Mouse (Mus musculus) hindbrain, postnatal 0 days (tissue): ENCODE measurements around the gene Tmem56. TPM values are rescaled to one million over a fixed set of nuclear protein-coding genes. Genes with fewer than 3 reads are reported as not detected.

Experiments
- ATAC-seq: fragments of 200-750 bp; cut with Nextera tagmentation; 2 replicates; pipeline ENCODE4 v1.8.0; 2017; ENCODE audit warnings: mild to moderate bottlenecking, moderate TSS enrichment, moderate library complexity
- DNase-seq: peaks from one replicate; pipeline ENCODE4 v3.0.0-alpha.2; 2015; ENCODE audit warnings: low spot score
- H3K27ac ChIP-seq: fragments of 300-500 bp; sonication (generic); 2 replicates; pipeline ENCODE4 v1.5.1; 2014; ENCODE audit warnings: mild to moderate bottlenecking
- H3K27me3 ChIP-seq: fragments of 300-500 bp; sonication (generic); 2 replicates; pipeline ENCODE4 v1.6.1; 2014; ENCODE audit warnings: low read length, mixed read lengths; ENCODE audit not compliant: insufficient read depth
- H3K36me3 ChIP-seq: fragments of 300-500 bp; sonication (generic); 2 replicates; pipeline ENCODE4 v1.6.1; 2014; ENCODE audit warnings: low read length, mixed read lengths; ENCODE audit not compliant: insufficient read depth
- H3K4me1 ChIP-seq: fragments of 300-500 bp; sonication (generic); 2 replicates; pipeline ENCODE4 v1.6.1; 2014; ENCODE audit warnings: antibody characterized with exemption, low read length, mixed read lengths; ENCODE audit not compliant: insufficient read depth
- H3K4me2 ChIP-seq: fragments of 300-500 bp; sonication (generic); 2 replicates; pipeline ENCODE4 v1.6.1; 2014; ENCODE audit warnings: low read depth, mild to moderate bottlenecking, low read length, moderate library complexity, mixed read lengths
- H3K4me3 ChIP-seq: fragments of 300-500 bp; sonication (generic); 2 replicates; pipeline ENCODE4 v1.5.1; 2014; ENCODE audit warnings: low read length
- H3K9ac ChIP-seq: fragments of 300-500 bp; sonication (generic); replicated peaks from 2 replicates; pipeline ENCODE4 v1.6.1; 2014; ENCODE audit warnings: mild to moderate bottlenecking, low read length, moderate library complexity, mixed read lengths
- H3K9me3 ChIP-seq: fragments of 300-500 bp; sonication (generic); 2 replicates; pipeline ENCODE4 v1.6.1; 2016; ENCODE audit warnings: low read length, mixed read lengths
- CTCF ChIP-seq: IDR thresholded peaks from 2 replicates; pipeline ENCODE4 v1.5.1; 2016; ENCODE audit warnings: antibody characterized with exemption, control low read depth, low read depth
- WGBS: fragments of 180-500 bp; shearing (Covaris S2); extraction: QIAGEN DNeasy Blood & Tissue Kit; methylation state at CpG from one replicate; pipeline ENCODE4 v1.1.7; 2014; 5-methylcytosine and 5-hydroxymethylcytosine counted together
- polyA plus RNA-seq: library from polyadenylated mRNA; unstranded; fragments of >200 nt; fragmentation: Nextera tagmentation; extraction: Ambion mirVana; gene quantifications from 2 replicates; pipeline ENCODE4 v1.2.1, GENCODE M21; 2015
- total RNA-seq: library from RNA; depleted of rRNA; stranded (reverse); fragments of >200 nt; gene quantifications from 2 replicates; pipeline ENCODE4 v1.2.3, GENCODE M21; 2014

The Tmem56 gene
- total and polyA plus RNA-seq, 2 experiments from 2014 or later: 3.8 to 13.5 TPM

DNA sequence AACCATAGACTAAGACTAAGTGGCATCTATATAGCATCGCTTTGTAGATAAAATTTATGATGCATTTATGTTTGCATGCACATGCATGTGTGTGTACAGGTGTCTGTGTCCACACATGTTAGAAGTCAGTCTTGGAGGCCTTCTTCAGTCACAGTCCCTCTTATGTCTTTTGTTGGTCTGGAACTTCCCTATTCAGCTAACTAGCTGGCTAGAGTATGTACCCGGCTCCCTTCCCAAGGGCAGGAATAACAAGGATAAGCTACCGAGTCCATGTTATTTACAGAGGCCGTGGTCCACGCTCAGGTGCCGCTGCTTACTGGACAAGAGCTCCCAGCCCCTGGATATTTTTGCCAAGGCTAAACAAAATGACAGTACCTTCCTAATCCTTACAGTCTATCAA is 58.7 kb downstream of the Tmem56 start:
- DNase-seq (no peak), ATAC-seq (no peak)
- WGBS: 91% methylated on average over 6 of the region's 6 CpGs
- Histone ChIP-seq H3K4me2 (no peak overlapping the region), H3K9me3 (no peaks in the 10 kb centered on the region), H3K9ac (no peak overlapping the region), H3K4me1 (no peaks in the 10 kb centered on the region), H3K4me3 (no peak overlapping the region), H3K27ac (no peak overlapping the region), H3K27me3 (no peaks in the 10 kb centered on the region), H3K36me3 (no peaks in the 10 kb centered on the region)
- TF ChIP-seq CTCF: no peak

DNA sequence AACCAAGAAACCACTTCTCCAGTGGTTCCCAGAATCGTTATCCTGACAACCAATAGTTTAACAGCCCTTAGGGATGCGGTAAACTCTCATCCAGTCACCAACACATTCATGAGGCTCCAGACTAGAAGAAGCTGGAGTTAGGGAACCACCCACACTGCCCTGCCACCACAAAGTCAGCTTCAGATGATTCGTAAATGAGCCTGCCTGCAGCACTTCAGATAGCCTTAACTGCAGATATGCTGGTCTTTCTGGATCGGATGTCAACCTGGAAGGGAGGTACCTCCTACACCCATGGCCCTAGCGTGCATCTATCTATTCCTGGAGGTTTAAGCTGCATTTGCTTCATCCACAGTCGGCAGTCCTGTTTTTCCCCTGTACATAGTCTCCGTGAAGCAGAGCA is 60.9 kb downstream of the Tmem56 start:
- no peak overlapping the region for H3K4me3 ChIP-seq
- 89% methylated on average over 7 of the region's 7 CpGs for WGBS
- H3K9me3 ChIP-seq: no peaks in the 10 kb centered on the region
- TF ChIP-seq CTCF: no peak
- H3K27ac ChIP-seq: no peak overlapping the region
- no peaks in the 10 kb centered on the region for H3K27me3 ChIP-seq
- no peaks in the 10 kb centered on the region for H3K36me3 ChIP-seq
- DNase-seq: no peak
- H3K4me1 ChIP-seq: no peaks in the 10 kb centered on the region
- no peak overlapping the region for H3K9ac ChIP-seq
- no peak overlapping the region for H3K4me2 ChIP-seq
- ATAC-seq: no peak

DNA sequence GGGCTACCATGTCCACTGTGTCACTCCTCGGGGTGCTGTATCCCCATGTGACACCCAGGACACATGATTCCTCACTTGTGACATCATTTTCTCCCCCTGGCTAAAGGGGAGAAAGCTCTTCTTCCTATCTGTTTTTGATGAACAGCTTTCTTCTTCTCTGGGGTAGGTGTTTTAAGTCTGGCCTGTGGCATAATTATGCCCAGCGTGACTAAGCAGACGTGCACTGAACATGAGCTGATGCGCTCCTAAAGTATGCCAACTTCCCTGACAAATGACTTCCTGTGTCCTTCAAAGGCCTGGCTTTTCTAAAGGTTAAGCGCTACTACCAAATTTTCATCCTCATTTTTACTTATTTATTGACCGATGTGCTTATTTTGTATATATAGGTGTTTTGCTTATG is 65.9 kb downstream of the Tmem56 start:
- Histone ChIP-seq H3K4me3 (no peak overlapping the region), H3K4me1 (no peaks in the 10 kb centered on the region), H3K4me2 (no peak overlapping the region), H3K9ac (no peak overlapping the region), H3K27ac (no peak overlapping the region), H3K9me3 (no peaks in the 10 kb centered on the region), H3K36me3 (no peaks in the 10 kb centered on the region), H3K27me3 (no peaks in the 10 kb centered on the region)
- TF ChIP-seq CTCF: no peak
- WGBS: 87% methylated on average over 6 of the region's 6 CpGs
- no peak for ATAC-seq
- DNase-seq: no peak

DNA sequence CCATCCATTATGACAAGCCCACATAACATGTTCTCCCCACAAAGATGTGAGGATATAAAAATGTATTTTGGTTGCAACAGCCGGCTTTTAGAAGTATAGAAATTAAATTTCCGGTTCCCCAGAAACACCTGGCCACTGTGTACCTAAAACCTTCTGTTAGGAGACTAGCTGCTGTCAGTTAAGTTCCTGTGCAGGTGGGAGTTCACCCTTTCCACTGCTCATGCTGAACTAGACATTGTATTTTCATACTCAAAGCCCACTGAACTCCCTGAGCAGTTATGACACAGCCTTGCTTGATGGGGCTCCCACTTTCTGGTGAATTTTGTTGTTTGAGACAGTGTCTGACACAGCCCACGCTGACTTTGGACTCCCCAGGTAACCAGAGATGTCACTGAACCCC is 69.4 kb downstream of the Tmem56 start:
- H3K27ac ChIP-seq: no peak overlapping the region
- H3K9me3 ChIP-seq: no peaks in the 10 kb centered on the region
- WGBS: 76% methylated on average over 3 of the region's 3 CpGs
- H3K36me3 ChIP-seq: no peaks in the 10 kb centered on the region
- H3K4me1 ChIP-seq: no peaks in the 10 kb centered on the region
- no peak overlapping the region for H3K4me2 ChIP-seq
- H3K9ac ChIP-seq: no peak overlapping the region
- ATAC-seq: no peak
- DNase-seq: no peak
- no peaks in the 10 kb centered on the region for H3K27me3 ChIP-seq
- no peak for TF ChIP-seq CTCF
- H3K4me3 ChIP-seq: no peak overlapping the region

GRCm38 (mm10) chr3:121212156-121212555 is 70.7 kb downstream of the Tmem56 start:
- Histone ChIP-seq H3K4me1 (no peaks in the 10 kb centered on the region), H3K9ac (no peak overlapping the region), H3K4me3 (no peak overlapping the region), H3K4me2 (no peak overlapping the region), H3K27ac (no peak overlapping the region), H3K27me3 (no peaks in the 10 kb centered on the region), H3K9me3 (no peaks in the 10 kb centered on the region), H3K36me3 (no peaks in the 10 kb centered on the region)
- TF ChIP-seq CTCF: peak; percentile 8; the same call in 1 of the 2 replicates
- no peak for DNase-seq
- ATAC-seq: no peak
- 55% methylated on average over 1 of the region's 1 CpGs for WGBS

GRCm38 (mm10) chr3:121208994-121209393 is 73.9 kb downstream of the Tmem56 start:
- Histone ChIP-seq H3K4me3 (no peak overlapping the region), H3K27ac (no peak overlapping the region), H3K9ac (no peak overlapping the region), H3K36me3 (no peaks in the 10 kb centered on the region; the same call in 1 of the 2 replicates), H3K4me1 (no peaks in the 10 kb centered on the region), H3K9me3 (no peaks in the 10 kb centered on the region), H3K4me2 (no peak overlapping the region), H3K27me3 (no peaks in the 10 kb centered on the region)
- WGBS: 94% methylated on average over 5 of the region's 5 CpGs
- TF ChIP-seq CTCF: no peak
- no peak for ATAC-seq
- no peak for DNase-seq

GRCm38 (mm10) chr3:121206202-121206882 is 76.6 kb downstream of the Tmem56 start:
- WGBS: 92% methylated on average over 19 of the region's 19 CpGs
- no peak overlapping the region for H3K27ac ChIP-seq
- H3K9me3 ChIP-seq: no peaks in the 10 kb centered on the region
- H3K36me3 ChIP-seq: no peaks in the 10 kb centered on the region; the same call in 1 of the 2 replicates
- no peaks in the 10 kb centered on the region for H3K27me3 ChIP-seq
- no peak for TF ChIP-seq CTCF
- no peak overlapping the region for H3K4me3 ChIP-seq
- DNase-seq: no peak
- H3K4me1 ChIP-seq: no peaks in the 10 kb centered on the region
- no peak for ATAC-seq
- no peak overlapping the region for H3K9ac ChIP-seq
- H3K4me2 ChIP-seq: no peak overlapping the region
